Mouse (Mus musculus) small intestine, adult 2 months (tissue): Measurements from ENCODE around the gene Txk. TPM values are rescaled to one million over a fixed set of nuclear protein-coding genes. Genes with fewer than 3 reads are reported as not detected.
A peak's percentile ranks its signal among the peaks of the same experiment; 100 is the strongest.

ENCODE experiments used
- H3K27ac ChIP-seq: fragments of 200-500 bp; 2 replicates; pipeline ENCODE4 v1.5.1; 2012; ENCODE audit warnings: low read depth, low read length, control low read depth, inconsistent platforms; ENCODE audit not compliant: insufficient read depth
- H3K27me3 ChIP-seq: fragments of 200-500 bp; 2 replicates; pipeline ENCODE4 v1.6.1; 2012; ENCODE audit warnings: mild to moderate bottlenecking, moderate library complexity, low read length, inconsistent platforms; ENCODE audit not compliant: control insufficient read depth, insufficient read depth
- H3K36me3 ChIP-seq: fragments of 200-500 bp; 2 replicates; pipeline ENCODE4 v1.6.1; 2012; ENCODE audit warnings: mild to moderate bottlenecking, low read length, control low read depth, inconsistent platforms; ENCODE audit not compliant: control insufficient read depth, insufficient read depth
- H3K4me1 ChIP-seq: fragments of 200-500 bp; 2 replicates; pipeline ENCODE4 v1.6.1; 2012; ENCODE audit warnings: low read length, inconsistent platforms, mixed read lengths; ENCODE audit not compliant: control insufficient read depth, insufficient read depth, insufficient read length
- H3K4me3 ChIP-seq: fragments of 200-500 bp; 2 replicates; pipeline ENCODE4 v1.5.1; 2012; ENCODE audit warnings: low read depth, mild to moderate bottlenecking, control low read depth, inconsistent platforms, low read length, moderate library complexity
- CTCF ChIP-seq: fragments of 200-500 bp; IDR thresholded peaks from 2 replicates; pipeline ENCODE4 v1.5.1; 2012; ENCODE audit warnings: low read depth, mild to moderate bottlenecking, control low read depth, inconsistent platforms, low read length, moderate library complexity, mixed read lengths; ENCODE audit not compliant: insufficient replicate concordance, insufficient read length; ENCODE audit errors: extremely low read depth
- POLR2A ChIP-seq: fragments of 200-500 bp; IDR thresholded peaks from 2 replicates; pipeline ENCODE4 v1.6.1; 2012; ENCODE audit warnings: low read depth, mild to moderate bottlenecking, control low read depth, inconsistent platforms, low read length, moderate library complexity
- WGBS: fragments of 180-500 bp; shearing (Covaris S2); methylation state at CpG from one replicate; pipeline ENCODE4 v1.1.7; 2018; 5-methylcytosine and 5-hydroxymethylcytosine counted together
- polyA plus RNA-seq: library from polyadenylated mRNA; depleted of rRNA; stranded (reverse); fragments of >200 nt; gene quantifications from 2 replicates; pipeline ENCODE4 v1.2.3, GENCODE M21; 2012; rRNA removed

Txk gene
- polyA plus RNA-seq, 1 experiment, result 0.34 TPM

GRCm38 (mm10) chr5:72646131-72646530, 106.4 kb downstream of the Txk start:
- Histone ChIP-seq H3K27ac (no peak overlapping the region), H3K27me3 (no peaks in the 10 kb centered on the region), H3K4me1 (peaks cover 1% of the 10 kb centered on the region; the same call in 1 of the 2 replicates), H3K36me3 (peaks cover 2% of the 10 kb centered on the region; the same call in 1 of the 2 replicates), H3K4me3 (no peak overlapping the region)
- TF ChIP-seq POLR2A (no peak), CTCF (peak; percentile 70; the same call in 1 of the 2 replicates)
- 50% methylated on average over 10 of the region's 10 CpGs for WGBS

Other genes starting within 250 kb of the Txk start
- 0.05 TPM in 1 of 2 replicates, not detected in the other for gene Corin, start 248.3 kb downstream of the Txk start, polyA plus RNA-seq
- 4.0 and 5.4 TPM in 2 replicates for gene Nfxl1, start 193.1 kb downstream of the Txk start, polyA plus RNA-seq
- not detected in 2 replicates for gene Zar1, start 171.5 kb downstream of the Txk start, polyA plus RNA-seq
- 0.10 and 0.16 TPM in 2 replicates for gene Gm5868, start 165.2 kb downstream of the Txk start, polyA plus RNA-seq
- gene Cnga1, start 108.5 kb downstream of the Txk start, polyA plus RNA-seq, result not detected in 2 replicates
- 0.75 and 6.5 TPM in 2 replicates for gene Nipal1, start 105.0 kb downstream of the Txk start, polyA plus RNA-seq
- 0.85 and 7.1 TPM in 2 replicates for gene Tec, start 115.7 kb upstream of the Txk start, polyA plus RNA-seq
- gene Slain2, start 161.5 kb upstream of the Txk start, polyA plus RNA-seq, result 9.1 and 16.9 TPM in 2 replicates
- gene Gm10135, start 221.9 kb upstream of the Txk start, polyA plus RNA-seq, result not detected in 2 replicates